Comparison of ENCODE assay signal across 8 mouse cellular contexts in genomic region chr5:75387886-75388454, GRCm38 (mm10).
A peak's percentile ranks its signal among the peaks of the same experiment; 100 is the strongest.
DNase-seq lines count a peak whose midpoint lies in the region; ATAC-seq lines count a peak whose summit lies in the region.
"Had no signal": no experiment of that assay in that cellular context is flagged by ENCODE, and none has a peak within 500 bp of the region (broad histone marks: within the 10 kb centered on the region; RNA-seq: fewer than 3 reads in every experiment).

No protein-coding gene starts in this region.

- ATAC-seq in kidney, embryonic 16.5 days (ENCODE audit: low FRiP score, low TSS enrichment), result no peak
- ATAC-seq in embryonic facial prominence, embryonic 14.5 days (ENCODE audit: low read depth), result 0 out of 2 replicates have a peak, but pooled peaks have one; percentile 37
- no peak for ATAC-seq in liver, embryonic 16.5 days (ENCODE audit: low read depth)

- DNase-seq in kidney, postnatal 4 days, result no peak
- peak; percentile 60 for DNase-seq in ZHBTc4 (ENCODE audit: low read depth, low spot score)
- no peak for DNase-seq in embryonic facial prominence, embryonic 14.5 days (ENCODE audit: low spot score)
- DNase-seq in gastrocnemius, postnatal 10 days, result no peak
- no peak for DNase-seq in urinary bladder, adult 18-20 months (ENCODE audit: low spot score in 2 of 2)

- 0 out of 2 replicates have a peak overlapping the region, but pooled peaks have one; percentile 20 for H3K4me2 ChIP-seq in kidney, embryonic 16.5 days (replicated peaks; ENCODE audit: low read depth, low read length)
- no peak overlapping the region for H3K4me2 ChIP-seq in embryonic facial prominence, embryonic 14.5 days (ENCODE audit: low read depth, low read length)
- peak overlapping the region; percentile 46 for H3K4me2 ChIP-seq in liver, embryonic 16.5 days (ENCODE audit: low read depth, low read length)
- H3K4me2 ChIP-seq: embryonic facial prominence, embryonic 15.5 days had no signal

- no peak overlapping the region for H3K9ac ChIP-seq in kidney, embryonic 16.5 days (replicated peaks; ENCODE audit: low read length)
- no peak overlapping the region for H3K9ac ChIP-seq in embryonic facial prominence, embryonic 14.5 days (ENCODE audit: low read depth, low read length)
- peak overlapping the region; percentile 6; the same call in 1 of the 2 replicates for H3K9ac ChIP-seq in liver, embryonic 16.5 days (ENCODE audit: low read depth, low read length)
- H3K9ac ChIP-seq: embryonic facial prominence, embryonic 15.5 days had no signal

- no peaks in the 10 kb centered on the region for H3K27me3 ChIP-seq in kidney, embryonic 16.5 days (ENCODE audit: insufficient read depth, low read length)
- no peaks in the 10 kb centered on the region for H3K27me3 ChIP-seq in embryonic facial prominence, embryonic 14.5 days (replicated peaks; ENCODE audit: control insufficient read depth, insufficient read depth, low read length)
- H3K27me3 ChIP-seq in liver, embryonic 16.5 days (ENCODE audit: control insufficient read depth, insufficient read depth, low read depth, low read length), result no peaks in the 10 kb centered on the region

- 48% methylated on average over 13 of the region's 13 CpGs for WGBS in kidney, embryonic 16.5 days
- 45% methylated on average over 12 of the region's 13 CpGs for WGBS in embryonic facial prominence, embryonic 14.5 days
- 30% methylated on average over 13 of the region's 13 CpGs for WGBS in liver, embryonic 16.5 days (ENCODE audit: insufficient replicate concordance)

- no peaks in the 10 kb centered on the region for H3K36me3 ChIP-seq in kidney, embryonic 16.5 days (ENCODE audit: insufficient read depth, low read length)
- no peaks in the 10 kb centered on the region for H3K36me3 ChIP-seq in embryonic facial prominence, embryonic 14.5 days (ENCODE audit: control insufficient read depth, insufficient read depth, low read length)
- H3K36me3 ChIP-seq in liver, embryonic 16.5 days (ENCODE audit: control insufficient read depth, insufficient read depth), result no peaks in the 10 kb centered on the region
- H3K36me3 ChIP-seq: embryonic facial prominence, embryonic 15.5 days had no signal

- no peaks in the 10 kb centered on the region for H3K9me3 ChIP-seq in kidney, embryonic 16.5 days (ENCODE audit: low read length)
- H3K9me3 ChIP-seq in embryonic facial prominence, embryonic 14.5 days (ENCODE audit: control insufficient read depth, low read length), result no peaks in the 10 kb centered on the region
- H3K9me3 ChIP-seq in liver, embryonic 16.5 days (replicated peaks; ENCODE audit: control insufficient read depth, low read length), result no peaks in the 10 kb centered on the region
- H3K9me3 ChIP-seq: embryonic facial prominence, embryonic 15.5 days had no signal

- H3K27ac ChIP-seq in kidney, embryonic 16.5 days (ENCODE audit: low read length), result no peak overlapping the region
- no peak overlapping the region for H3K27ac ChIP-seq in embryonic facial prominence, embryonic 14.5 days (replicated peaks; ENCODE audit: low read depth, low read length)
- H3K27ac ChIP-seq in liver, embryonic 16.5 days (ENCODE audit: low read length), result no peak overlapping the region
- H3K27ac ChIP-seq: embryonic facial prominence, embryonic 15.5 days had no signal

- peaks cover 11% of the 10 kb centered on the region for H3K4me1 ChIP-seq in kidney, embryonic 16.5 days (ENCODE audit: insufficient read depth, low read length)
- no peaks in the 10 kb centered on the region for H3K4me1 ChIP-seq in embryonic facial prominence, embryonic 14.5 days (ENCODE audit: control insufficient read depth, insufficient read depth, low read length)
- no peaks in the 10 kb centered on the region; the same call in 1 of the 2 replicates for H3K4me1 ChIP-seq in liver, embryonic 16.5 days (ENCODE audit: control insufficient read depth, low read depth, low read length)

- H3K4me3 ChIP-seq in kidney, embryonic 16.5 days (ENCODE audit: low read length), result no peak overlapping the region
- H3K4me3 ChIP-seq in embryonic facial prominence, embryonic 14.5 days (ENCODE audit: low read depth, low read length), result no peak overlapping the region
- H3K4me3 ChIP-seq in liver, embryonic 16.5 days (ENCODE audit: low read depth, low read length), result peak overlapping the region; percentile 38
- H3K4me3 ChIP-seq: embryonic facial prominence, embryonic 15.5 days had no signal
